8 mouse cellular contexts compared by ENCODE assay signal in genomic region chr2:43723104-43723541, GRCm38 (mm10). TPM values are rescaled to one million over a fixed set of nuclear protein-coding genes. Genes with fewer than 3 reads are reported as not detected.
DNase-seq lines count a peak whose midpoint lies in the region; ATAC-seq and TF ChIP-seq lines count a peak whose summit lies in the region.

No protein-coding gene starts in this region.

- H3K4me1 ChIP-seq in kidney, postnatal 0 days (replicated peaks; ENCODE audit: insufficient read depth, low read length), result no peaks in the 10 kb centered on the region
- peaks cover 3% of the 10 kb centered on the region; the same call in 1 of the 2 replicates for H3K4me1 ChIP-seq in forebrain, embryonic 11.5 days (replicated peaks; ENCODE audit: control insufficient read depth, insufficient read depth, low read length)
- H3K4me1 ChIP-seq in intestine, embryonic 15.5 days (replicated peaks), result 0 out of 2 replicates have a peak, but pooled peaks cover 3% of the 10 kb centered on the region
- H3K4me1 ChIP-seq in kidney, adult 2 months (ENCODE audit: control insufficient read depth, insufficient read depth, low read length), result no peaks in the 10 kb centered on the region

- TF ChIP-seq POLR2A in myocyte (IDR thresholded peaks at IDR 0.05; ENCODE audit: insufficient read length, low read depth), result no peak
- TF ChIP-seq POLR2A in kidney, adult 2 months (IDR thresholded peaks at IDR 0.05; ENCODE audit: low read depth, low read length), result no peak

- no peak overlapping the region for H3ac ChIP-seq in myocyte (ENCODE audit: control insufficient read depth, insufficient read length)

- no peak overlapping the region for H3K9ac ChIP-seq in kidney, postnatal 0 days (ENCODE audit: low read depth, low read length)
- H3K9ac ChIP-seq in forebrain, embryonic 11.5 days (ENCODE audit: low read length), result peak overlapping the region; percentile 30; the same call in 1 of the 2 replicates
- H3K9ac ChIP-seq in intestine, embryonic 15.5 days, result no peak overlapping the region

- H3K4me2 ChIP-seq in kidney, postnatal 0 days (ENCODE audit: low read length), result peak overlapping the region; percentile 42
- H3K4me2 ChIP-seq in forebrain, embryonic 11.5 days (ENCODE audit: low read depth, low read length, severe bottlenecking), result peak overlapping the region; percentile 37; the same call in 1 of the 2 replicates
- peak overlapping the region; percentile 42 for H3K4me2 ChIP-seq in intestine, embryonic 15.5 days (replicated peaks)
- peak overlapping the region; percentile 63 for H3K4me2 ChIP-seq in myocyte (ENCODE audit: low read depth)

- 0 out of 2 replicates have a peak, but pooled peaks have one; percentile 31 for ATAC-seq in kidney, postnatal 0 days (replicated peaks; ENCODE audit: low FRiP score, low read depth)
- ATAC-seq in forebrain, embryonic 11.5 days (replicated peaks; ENCODE audit: low FRiP score), result peak; percentile 65
- peak; percentile 70 for ATAC-seq in intestine, embryonic 15.5 days

- DNase-seq in kidney, postnatal 0 days (ENCODE audit: low spot score), result no peak
- DNase-seq in kidney, adult 18-20 months, result no peak
- no peak for DNase-seq in forebrain, embryonic 11.5 days (ENCODE audit: low spot score)
- DNase-seq in urinary bladder, adult 18-20 months (ENCODE audit: low spot score in 2 of 2), result no peak
- no peak for DNase-seq in thymus, postnatal 0 days (ENCODE audit: low spot score)
- DNase-seq in kidney, adult 2 months, result no peak

- 62% methylated on average over 7 of the region's 7 CpGs for WGBS in kidney, postnatal 0 days
- 58% methylated on average over 7 of the region's 7 CpGs for WGBS in forebrain, embryonic 11.5 days
- 60% methylated on average over 7 of the region's 7 CpGs for WGBS in intestine, embryonic 15.5 days
- WGBS in kidney, adult 2 months, result 60% methylated on average over 7 of the region's 7 CpGs

- no peaks in the 10 kb centered on the region for H3K36me3 ChIP-seq in kidney, postnatal 0 days (ENCODE audit: insufficient read depth, low read length)
- no peaks in the 10 kb centered on the region for H3K36me3 ChIP-seq in forebrain, embryonic 11.5 days (ENCODE audit: control insufficient read depth, insufficient read depth, low read length)
- no peaks in the 10 kb centered on the region for H3K36me3 ChIP-seq in intestine, embryonic 15.5 days
- no peaks in the 10 kb centered on the region for H3K36me3 ChIP-seq in myocyte (ENCODE audit: control insufficient read depth, insufficient read depth)
- no peaks in the 10 kb centered on the region for H3K36me3 ChIP-seq in kidney, adult 2 months (ENCODE audit: control insufficient read depth, insufficient read depth, low read length)

- H3K27me3 ChIP-seq in kidney, postnatal 0 days (ENCODE audit: insufficient read depth, low read length), result no peaks in the 10 kb centered on the region
- no peaks in the 10 kb centered on the region for H3K27me3 ChIP-seq in forebrain, embryonic 11.5 days (ENCODE audit: control insufficient read depth, insufficient read depth, low read length)
- H3K27me3 ChIP-seq in intestine, embryonic 15.5 days (replicated peaks), result no peaks in the 10 kb centered on the region
- no peaks in the 10 kb centered on the region for H3K27me3 ChIP-seq in myocyte (ENCODE audit: control insufficient read depth, insufficient read depth, insufficient read length)
- no peaks in the 10 kb centered on the region for H3K27me3 ChIP-seq in kidney, adult 2 months (replicated peaks; ENCODE audit: control insufficient read depth, insufficient read depth, low read length)

- H3K4me3 ChIP-seq in kidney, postnatal 0 days (replicated peaks; ENCODE audit: low read depth, low read length), result no peak overlapping the region; the same call in 1 of the 2 replicates
- 0 out of 2 replicates have a peak overlapping the region, but pooled peaks have one; percentile 5 for H3K4me3 ChIP-seq in forebrain, embryonic 11.5 days (ENCODE audit: low read depth, low read length)
- H3K4me3 ChIP-seq in intestine, embryonic 15.5 days (replicated peaks), result no peak overlapping the region
- no peak overlapping the region for H3K4me3 ChIP-seq in myocyte
- H3K4me3 ChIP-seq in kidney, adult 2 months (ENCODE audit: insufficient read depth, low read depth, low read length), result no peak overlapping the region

- H3K27ac ChIP-seq in kidney, postnatal 0 days, result no peak overlapping the region
- no peak overlapping the region for H3K27ac ChIP-seq in forebrain, embryonic 11.5 days (ENCODE audit: low read depth, low read length)
- H3K27ac ChIP-seq in intestine, embryonic 15.5 days, result no peak overlapping the region
- no peak overlapping the region for H3K27ac ChIP-seq in kidney, adult 2 months (ENCODE audit: insufficient read depth, low read depth, low read length)

- TF ChIP-seq CTCF in kidney, postnatal 0 days (IDR thresholded peaks at IDR 0.05; ENCODE audit: low read depth), result no peak
- TF ChIP-seq CTCF in kidney, adult 2 months (conservative IDR thresholded peaks at IDR 0.05; ENCODE audit: insufficient read depth, insufficient read length, low read depth, low read length), result no peak

- H3K79me2 ChIP-seq in myocyte (ENCODE audit: control insufficient read depth, insufficient read depth), result no peaks in the 10 kb centered on the region

- H3K9me3 ChIP-seq in kidney, postnatal 0 days (replicated peaks; ENCODE audit: low read length), result no peaks in the 10 kb centered on the region
- no peaks in the 10 kb centered on the region for H3K9me3 ChIP-seq in forebrain, embryonic 11.5 days (ENCODE audit: control insufficient read depth, low read length)
- no peaks in the 10 kb centered on the region for H3K9me3 ChIP-seq in intestine, embryonic 15.5 days

TF ChIP-seq in myocyte, 11 proteins besides CTCF, POLR2A, EP300 and RAD21:
- TF ChIP-seq REST (IDR thresholded peaks at IDR 0.05; ENCODE audit: insufficient read depth, insufficient read length), result no peak
- TF ChIP-seq MAX (IDR thresholded peaks at IDR 0.05; ENCODE audit: low read depth), result no peak
- TF ChIP-seq USF1 (IDR thresholded peaks at IDR 0.05; ENCODE audit: low read depth), result no peak
- TF ChIP-seq SRF (IDR thresholded peaks at IDR 0.05; ENCODE audit: control insufficient read depth, insufficient read length, low read depth), result no peak
- no peak for TF ChIP-seq MYOG (IDR thresholded peaks at IDR 0.05; ENCODE audit: control insufficient read depth in 1 of 3, insufficient read depth in 1 of 3, insufficient read length in 2 of 3, low read depth in 2 of 3)
- TF ChIP-seq E2F4 (IDR thresholded peaks at IDR 0.05; ENCODE audit: insufficient read depth), result no peak
- no peak for TF ChIP-seq POLR2AphosphoS2 (IDR thresholded peaks at IDR 0.05; ENCODE audit: insufficient read length, low read depth)
- no peak for TF ChIP-seq TCF12 (IDR thresholded peaks at IDR 0.05; ENCODE audit: insufficient read depth, poor library complexity, severe bottlenecking)
- no peak for TF ChIP-seq MYOD1 (IDR thresholded peaks at IDR 0.05; ENCODE audit: control insufficient read depth in 1 of 3, insufficient read length in 2 of 3, low read depth in 2 of 3)
- no peak for TF ChIP-seq CEBPB (IDR thresholded peaks at IDR 0.05; ENCODE audit: insufficient read depth, poor library complexity, severe bottlenecking)
- no peak for TF ChIP-seq TCF3 (IDR thresholded peaks at IDR 0.05; ENCODE audit: insufficient read length, low read depth)

RNA-seq across cellular contexts. Expression of gene Arhgap15, which starts 25.5 kb away (rescaled TPM):
- polyA plus RNA-seq in kidney, postnatal 0 days (2015; fragmentation: Nextera tagmentation; extraction: Ambion mirVana), result 1.0 TPM in 2 replicates
- 0.20 TPM in 1 of 2 replicates, not detected in the other for polyA plus RNA-seq in forebrain, embryonic 11.5 days (2014; fragmentation: Nextera tagmentation; extraction: Ambion mirVana)
- 1.6 and 1.7 TPM in 2 replicates for polyA plus RNA-seq in intestine, embryonic 15.5 days (2015; fragmentation: Nextera tagmentation; extraction: Ambion mirVana)
- not detected for polyA plus RNA-seq in myocyte (2012; fragmentation: generic; extraction: Trizol)
- polyA plus RNA-seq in thymus, postnatal 0 days (2015; fragmentation: Nextera tagmentation; extraction: Ambion mirVana), result 62.3 and 75.6 TPM in 2 replicates
- 0.77 and 1.7 TPM in 2 replicates for polyA plus RNA-seq in kidney, adult 2 months (2012; rRNA removed)

Comparison
In these comparisons a context has a peak if more than half of its experiments do, and no peak if none do; other contexts are left out.
1. RNA of gene Arhgap15, which starts 25.5 kb away (polyA plus RNA-seq): 62.3 to 75.6 TPM in thymus, postnatal 0 days; 0.77 to 1.7 TPM in kidney, adult 2 months, 1.6 to 1.7 TPM in intestine, embryonic 15.5 days, 1.0 TPM in kidney, postnatal 0 days, 0.20 TPM in forebrain, embryonic 11.5 days and not detected in myocyte (single experiment); every median in the first group is over 10 times any median in the second.
2. Peak in every context shown above with its lines, with median percentiles within 50 percentile points of each other: ATAC-seq and H3K4me2 ChIP-seq.